Mouse (Mus musculus) kidney, adult 2 months (tissue): Measurements from ENCODE around the gene Golga1.

Experiments
- CTCF ChIP-seq: fragments of 200-500 bp; conservative IDR thresholded peaks from 2 replicates; pipeline ENCODE4 v1.5.1; 2011; ENCODE audit warnings: low read depth, mild to moderate bottlenecking, control low read depth, low read length, moderate library complexity, mixed read lengths; ENCODE audit not compliant: insufficient read depth, insufficient read length
- POLR2A ChIP-seq: fragments of 200-500 bp; IDR thresholded peaks from one replicate; pipeline ENCODE4 v1.6.1; 2011; ENCODE audit warnings: low read depth, low read length, control low read depth

DNA sequence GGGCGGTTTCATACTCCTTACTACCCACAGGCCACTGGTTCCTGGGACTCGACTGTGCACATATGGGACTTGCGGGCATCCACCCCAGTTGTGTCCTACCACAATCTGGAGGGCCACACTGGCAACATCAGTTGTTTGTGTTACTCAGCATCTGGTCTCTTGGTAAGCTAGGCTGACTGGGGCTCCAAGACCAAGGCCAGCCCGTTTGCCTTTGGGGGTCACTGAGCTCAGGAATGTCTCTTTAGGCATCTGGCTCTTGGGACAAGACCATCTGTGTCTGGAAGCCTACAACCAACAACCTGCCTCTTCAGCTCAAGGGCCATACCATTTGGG is 64.8 kb downstream of the Golga1 start:
- TF ChIP-seq POLR2A (no peak), CTCF (no peak)
